Mouse (Mus musculus) bone marrow, adult 2 months (tissue): ENCODE data around the gene Vmn2r17. TPM values are rescaled to one million over a fixed set of nuclear protein-coding genes. Genes with fewer than 3 reads are reported as not detected.

Experiments used
- H3K27ac ChIP-seq: fragments of 200-500 bp; 2 replicates; pipeline ENCODE4 v1.5.1; 2012; ENCODE audit warnings: low read depth, mild to moderate bottlenecking, control low read depth, inconsistent platforms, low read length; ENCODE audit not compliant: control insufficient read depth, poor library complexity, insufficient read depth
- H3K4me1 ChIP-seq: fragments of 200-500 bp; 2 replicates; pipeline ENCODE4 v1.6.1; 2011; ENCODE audit warnings: low read length; ENCODE audit not compliant: control insufficient read depth, insufficient read depth
- H3K4me3 ChIP-seq: fragments of 200-500 bp; replicated peaks from 2 replicates; pipeline ENCODE3; 2011; ENCODE audit warnings: mild to moderate bottlenecking, low read depth, low read length, control low read depth; ENCODE audit not compliant: control insufficient read depth
- CTCF ChIP-seq: fragments of 200-500 bp; IDR thresholded peaks from 2 replicates; pipeline ENCODE4 v1.5.1; 2011; ENCODE audit warnings: low read length, control low read depth; ENCODE audit not compliant: control insufficient read depth, insufficient read depth
- POLR2A ChIP-seq: fragments of 200-500 bp; IDR thresholded peaks from 2 replicates; pipeline ENCODE4 v1.6.1; 2011; ENCODE audit warnings: low read depth, mild to moderate bottlenecking, control low read depth, low read length, borderline replicate concordance; ENCODE audit not compliant: control insufficient read depth
- WGBS: fragments of 180-500 bp; shearing (Covaris S2); methylation state at CpG from one replicate; pipeline ENCODE4 v1.1.7; 2018; 5-methylcytosine and 5-hydroxymethylcytosine counted together
- polyA plus RNA-seq: library from polyadenylated mRNA; stranded (reverse); fragments of >200 nt; gene quantifications from 2 replicates; pipeline ENCODE4 v1.2.4, GENCODE M21; 2011; ENCODE audit warnings: low replicate concordance; ENCODE audit not compliant: missing spikeins, insufficient read depth, insufficient read length

Gene Vmn2r17
- 0.29 TPM in 1 of 2 replicates, not detected in the other for polyA plus RNA-seq

- H3K4me1 ChIP-seq, result no peaks in the 10 kb centered on the region
- no peak within 1 kb of the TSS for H3K4me3 ChIP-seq
- no peak within 1 kb of the TSS for H3K27ac ChIP-seq
- WGBS, result 59% methylated on average over 2 of the region's 2 CpGs
- TF ChIP-seq POLR2A, result no peak
- TF ChIP-seq CTCF, result no peak
These were observed at the start of gene Vmn2r17 for GRCm38 (mm10) chr5:109419388-109419787. Vmn2r17 (plus strand) TSS chr5:109419688.

DNA sequence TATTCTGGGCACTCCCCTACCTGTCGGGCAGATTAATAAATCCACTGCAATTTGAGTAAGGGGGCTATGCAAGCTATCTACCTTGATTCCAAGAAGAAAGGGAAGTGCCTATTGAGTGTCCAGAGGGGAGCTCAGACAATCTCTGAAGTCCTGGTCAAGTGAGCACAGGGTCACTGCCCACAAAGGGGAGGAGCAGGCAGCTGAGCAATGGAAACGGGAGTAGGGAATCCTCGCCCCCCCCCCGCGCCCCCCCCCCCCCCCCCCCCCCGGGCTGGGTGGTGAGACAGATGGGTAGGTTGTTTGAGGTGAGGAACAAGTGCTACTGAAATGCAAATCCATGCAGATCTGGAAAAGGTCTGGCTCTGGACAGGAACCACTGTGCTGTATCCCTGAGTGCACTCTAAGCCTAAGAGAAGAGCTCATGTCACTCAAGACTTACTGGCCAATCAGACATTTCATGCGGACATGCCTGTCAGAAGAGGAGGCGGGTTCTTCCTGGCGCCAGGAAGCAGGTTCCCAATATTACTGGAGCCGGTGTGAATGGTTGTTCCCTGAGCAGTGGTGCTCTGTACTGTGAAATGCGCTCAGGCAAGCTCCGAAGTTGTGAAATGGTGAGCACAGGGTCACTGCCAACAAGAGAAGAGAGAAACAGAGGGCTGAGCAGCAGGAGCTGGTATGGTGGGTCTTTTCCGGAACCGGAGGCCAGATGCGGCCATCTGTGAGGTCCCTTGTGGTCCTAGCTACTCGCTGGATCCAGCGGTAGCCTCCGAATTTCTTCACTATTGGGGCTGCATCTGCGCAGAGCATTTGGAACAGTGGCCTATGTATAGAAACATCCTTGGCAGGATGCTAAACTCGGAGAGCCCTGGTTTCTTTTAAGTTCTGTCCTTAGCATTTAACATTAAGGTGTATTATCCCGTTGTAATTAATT is 47.4 kb downstream of the Vmn2r17 start:
- H3K4me3 ChIP-seq, result no peak overlapping the region
- 25% methylated on average over 16 of the region's 21 CpGs for WGBS
- TF ChIP-seq CTCF, result no peak
- no peak for TF ChIP-seq POLR2A
- no peak overlapping the region for H3K27ac ChIP-seq
- H3K4me1 ChIP-seq, result no peaks in the 10 kb centered on the region

DNA sequence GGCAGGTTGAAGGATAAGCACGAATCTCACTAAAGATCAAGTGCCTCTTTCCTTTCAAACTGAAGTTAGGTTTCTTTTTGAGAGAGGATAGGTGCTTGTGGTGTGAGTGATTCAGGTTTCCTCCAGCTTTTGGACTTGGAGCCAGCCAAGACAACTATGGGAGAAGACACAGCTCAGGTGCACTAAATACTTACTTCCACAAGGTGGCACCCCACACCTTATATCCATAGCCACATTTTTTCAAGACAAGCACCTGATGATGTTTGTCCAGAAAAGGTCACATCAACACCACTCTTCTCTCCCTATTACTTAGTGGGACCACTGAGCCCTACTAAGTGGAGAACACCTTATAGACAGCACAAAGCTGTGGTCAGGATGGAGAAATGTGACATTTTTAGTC is 87.2 kb downstream of the Vmn2r17 start:
- WGBS, result 0% methylated on average over 1 of the region's 1 CpGs
- TF ChIP-seq POLR2A (no peak), CTCF (no peak)
- Histone ChIP-seq H3K27ac (no peak overlapping the region), H3K4me3 (no peak overlapping the region), H3K4me1 (no peaks in the 10 kb centered on the region)

Other genes starting within 250 kb of the Vmn2r17 start
- 0.29 TPM in 1 of 2 replicates, not detected in the other for gene Vmn2r13, start 227.5 kb upstream of the Vmn2r17 start, polyA plus RNA-seq
- not detected in 2 replicates for gene Vmn2r14, start 195.0 kb upstream of the Vmn2r17 start, polyA plus RNA-seq
- not detected in 2 replicates for gene Vmn2r15, start 122.0 kb upstream of the Vmn2r17 start, polyA plus RNA-seq
- not detected in 2 replicates for gene Vmn2r16, start 89.5 kb upstream of the Vmn2r17 start, polyA plus RNA-seq
- 9.9 and 26.5 TPM in 2 replicates for gene Crlf2, start 139.3 kb downstream of the Vmn2r17 start, polyA plus RNA-seq